Mouse (Mus musculus) midbrain, embryonic 16.5 days (tissue): Measurements from ENCODE around the gene Rab8b. TPM values are rescaled to one million over a fixed set of nuclear protein-coding genes. Genes with fewer than 3 reads are reported as not detected.

Source experiments
- ATAC-seq: fragments of 200-750 bp; cut with Nextera tagmentation; 2 replicates; pipeline ENCODE4 v1.8.0; 2017; ENCODE audit warnings: moderate TSS enrichment
- H3K27ac ChIP-seq: fragments of 300-500 bp; sonication (generic); 2 replicates; pipeline ENCODE4 v1.5.1; 2014; ENCODE audit warnings: mild to moderate bottlenecking, low read length, mixed read lengths
- H3K27me3 ChIP-seq: fragments of 300-500 bp; sonication (generic); 2 replicates; pipeline ENCODE4 v1.6.1; 2014; ENCODE audit warnings: low read depth, low read length, mixed read lengths; ENCODE audit not compliant: control insufficient read depth, insufficient read depth
- H3K36me3 ChIP-seq: fragments of 300-500 bp; sonication (generic); 2 replicates; pipeline ENCODE4 v1.6.1; 2014; ENCODE audit warnings: mild to moderate bottlenecking, low read length, moderate library complexity, mixed read lengths; ENCODE audit not compliant: control insufficient read depth, insufficient read depth
- H3K4me1 ChIP-seq: fragments of 300-500 bp; sonication (generic); 2 replicates; pipeline ENCODE4 v1.6.1; 2014; ENCODE audit warnings: mild to moderate bottlenecking, low read length, mixed read lengths; ENCODE audit not compliant: control insufficient read depth, insufficient read depth
- H3K4me2 ChIP-seq: fragments of 300-500 bp; sonication (generic); 2 replicates; pipeline ENCODE4 v1.6.1; 2014; ENCODE audit warnings: mild to moderate bottlenecking, low read length, mixed read lengths
- H3K4me3 ChIP-seq: fragments of 300-500 bp; sonication (generic); 2 replicates; pipeline ENCODE4 v1.5.1; 2014; ENCODE audit warnings: low read depth, mild to moderate bottlenecking, low read length, moderate library complexity, mixed read lengths
- H3K9ac ChIP-seq: fragments of 300-500 bp; sonication (generic); 2 replicates; pipeline ENCODE4 v1.6.1; 2014; ENCODE audit warnings: low read depth, low read length, mixed read lengths
- H3K9me3 ChIP-seq: fragments of 300-500 bp; sonication (generic); replicated peaks from 2 replicates; pipeline ENCODE4 v1.6.1; 2014; ENCODE audit warnings: mild to moderate bottlenecking, low read length, mixed read lengths; ENCODE audit not compliant: control insufficient read depth, poor library complexity, severe bottlenecking
- WGBS: fragments of 180-500 bp; shearing (Covaris S2); extraction: QIAGEN DNeasy Blood & Tissue Kit; methylation state at CpG from one replicate; pipeline ENCODE4 v1.1.7; 2014; 5-methylcytosine and 5-hydroxymethylcytosine counted together
- polyA plus RNA-seq: library from polyadenylated mRNA; unstranded; fragments of >200 nt; fragmentation: Nextera tagmentation; extraction: Ambion mirVana; gene quantifications from 2 replicates; pipeline ENCODE4 v1.2.1, GENCODE M21; 2015

Gene Rab8b
- polyA plus RNA-seq, 1 experiment from 2014 or later: 29.4 TPM

GRCm38 (mm10) chr9:66920488-66921279, 1.2 kb upstream of the Rab8b start:
- Histone ChIP-seq H3K9me3 (no peaks in the 10 kb centered on the region), H3K9ac (no peak overlapping the region), H3K4me1 (peaks cover 21% of the 10 kb centered on the region), H3K36me3 (no peaks in the 10 kb centered on the region), H3K4me2 (peak overlapping the region; percentile 78; the same call in 1 of the 2 replicates), H3K4me3 (no peak overlapping the region; the same call in 1 of the 2 replicates), H3K27me3 (no peaks in the 10 kb centered on the region), H3K27ac (no peak overlapping the region)
- WGBS: 10% methylated on average over 6 of the region's 6 CpGs
- no peak for ATAC-seq

- Histone ChIP-seq H3K9ac (peak overlapping the region; percentile 57), H3K4me3 (peak overlapping the region; percentile 94), H3K9me3 (no peaks in the 10 kb centered on the region), H3K4me1 (peaks cover 21% of the 10 kb centered on the region), H3K36me3 (no peaks in the 10 kb centered on the region), H3K4me2 (peak overlapping the region; percentile 78), H3K27me3 (no peaks in the 10 kb centered on the region), H3K27ac (peak overlapping the region; percentile 78)
- peak; percentile 64 for ATAC-seq
- under 1% methylated on average over 14 of the region's 14 CpGs for WGBS
Measured at GRCm38 (mm10) chr9:66919981-66920380, 494 bp upstream of the Rab8b start.

- no peak for ATAC-seq
- peak overlapping the region; percentile 94 for H3K4me3 ChIP-seq
- peak overlapping the region; percentile 95 for H3K9ac ChIP-seq
- no peaks in the 10 kb centered on the region for H3K36me3 ChIP-seq
- no peaks in the 10 kb centered on the region for H3K27me3 ChIP-seq
- H3K27ac ChIP-seq: peak overlapping the region; percentile 93
- H3K9me3 ChIP-seq: no peaks in the 10 kb centered on the region
- H3K4me1 ChIP-seq: peaks cover 21% of the 10 kb centered on the region
- WGBS: 3% methylated on average over 27 of the region's 27 CpGs
- peak overlapping the region; percentile 90 for H3K4me2 ChIP-seq
Measured at GRCm38 (mm10) chr9:66918672-66919330, 686 bp downstream of the Rab8b start.

- H3K9me3 ChIP-seq: no peaks in the 10 kb centered on the region
- H3K27me3 ChIP-seq: no peaks in the 10 kb centered on the region
- H3K4me3 ChIP-seq: peak overlapping the region; percentile 94
- no peak for ATAC-seq
- H3K4me2 ChIP-seq: peak overlapping the region; percentile 90
- H3K4me1 ChIP-seq: peaks cover 21% of the 10 kb centered on the region
- no peak overlapping the region for H3K9ac ChIP-seq
- no peaks in the 10 kb centered on the region for H3K36me3 ChIP-seq
- no peak overlapping the region for H3K27ac ChIP-seq
- 74% methylated on average over 1 of the region's 1 CpGs for WGBS
Measured at GRCm38 (mm10) chr9:66917892-66918255, 1.6 kb downstream of the Rab8b start.

- no peak overlapping the region for H3K9ac ChIP-seq
- no peak overlapping the region for H3K4me3 ChIP-seq
- no peaks in the 10 kb centered on the region for H3K27me3 ChIP-seq
- peaks cover 24% of the 10 kb centered on the region for H3K4me1 ChIP-seq
- no peak overlapping the region for H3K27ac ChIP-seq
- H3K4me2 ChIP-seq: no peak overlapping the region
- no peaks in the 10 kb centered on the region for H3K36me3 ChIP-seq
- no peaks in the 10 kb centered on the region for H3K9me3 ChIP-seq
- no peak for ATAC-seq
- WGBS: 90% methylated on average over 8 of the region's 8 CpGs
Measured at GRCm38 (mm10) chr9:66917216-66917891, 2.1 kb downstream of the Rab8b start.

GRCm38 (mm10) chr9:66915869-66916785, 3.4 kb downstream of the Rab8b start:
- Histone ChIP-seq H3K9me3 (no peaks in the 10 kb centered on the region), H3K36me3 (no peaks in the 10 kb centered on the region), H3K4me2 (no peak overlapping the region), H3K4me1 (peaks cover 25% of the 10 kb centered on the region), H3K27me3 (no peaks in the 10 kb centered on the region), H3K4me3 (no peak overlapping the region), H3K9ac (no peak overlapping the region), H3K27ac (no peak overlapping the region)
- no peak for ATAC-seq
- WGBS: 89% methylated on average over 9 of the region's 9 CpGs

- H3K36me3 ChIP-seq: no peaks in the 10 kb centered on the region
- no peak overlapping the region for H3K27ac ChIP-seq
- ATAC-seq: no peak
- no peaks in the 10 kb centered on the region for H3K27me3 ChIP-seq
- no peak overlapping the region for H3K4me3 ChIP-seq
- H3K4me1 ChIP-seq: peaks cover 21% of the 10 kb centered on the region
- no peak overlapping the region for H3K4me2 ChIP-seq
- no peaks in the 10 kb centered on the region for H3K9me3 ChIP-seq
- H3K9ac ChIP-seq: no peak overlapping the region
- 90% methylated on average over 5 of the region's 5 CpGs for WGBS
Measured at GRCm38 (mm10) chr9:66915401-66915800, 4.1 kb downstream of the Rab8b start.

GRCm38 (mm10) chr9:66914540-66914939, 4.9 kb downstream of the Rab8b start:
- H3K4me3 ChIP-seq: no peak overlapping the region
- H3K9ac ChIP-seq: no peak overlapping the region
- H3K27ac ChIP-seq: no peak overlapping the region
- H3K9me3 ChIP-seq: no peaks in the 10 kb centered on the region
- no peak overlapping the region for H3K4me2 ChIP-seq
- no peaks in the 10 kb centered on the region for H3K36me3 ChIP-seq
- no peaks in the 10 kb centered on the region for H3K27me3 ChIP-seq
- no peak for ATAC-seq
- WGBS: 94% methylated on average over 3 of the region's 3 CpGs
- peaks cover 21% of the 10 kb centered on the region for H3K4me1 ChIP-seq
